Mouse (Mus musculus): ENCODE results near the gene Wdr83os. TPM values are rescaled to one million over a fixed set of nuclear protein-coding genes. Genes with fewer than 3 reads are reported as not detected.

Gene Wdr83os
- polyA plus RNA-seq, 2 experiments: 87.2 to 139 TPM

GRCm38 (mm10) chr8:85088771-85089170 lies 8.2 kb downstream of the Wdr83os start:
- Histone ChIP-seq H3K9ac (ENCODE audit: low read depth, low read length, severe bottlenecking) (no peak overlapping the region), H3K36me3 (ENCODE audit: control insufficient read depth, insufficient read depth, low read length) (peaks cover 39% of the 10 kb centered on the region), H3K27ac (replicated peaks; ENCODE audit: low read depth, low read length) (no peak overlapping the region), H3K4me1 (ENCODE audit: control insufficient read depth, insufficient read depth, low read length) (peaks cover 6% of the 10 kb centered on the region; the same call in 1 of the 2 replicates), H3K9me3 (ENCODE audit: control insufficient read depth, low read length) (no peaks in the 10 kb centered on the region), H3K4me3 (replicated peaks; ENCODE audit: low read length) (no peak overlapping the region), H3K4me2 (replicated peaks; ENCODE audit: low read depth, low read length, severe bottlenecking) (no peak overlapping the region), H3K27me3 (ENCODE audit: control insufficient read depth, insufficient read depth, low read length) (no peaks in the 10 kb centered on the region)
- no peak for ATAC-seq (ENCODE audit: low FRiP score, low read depth)
- TF ChIP-seq POLR2A (IDR thresholded peaks at IDR 0.05; ENCODE audit: borderline replicate concordance, extremely low read depth, insufficient read depth, insufficient read length): no peak
- 81% methylated on average over 2 of the region's 2 CpGs for WGBS
- no peak for DNase-seq (ENCODE audit: low spot score)

- no peak for TF ChIP-seq POLR2A (IDR thresholded peaks at IDR 0.05; ENCODE audit: borderline replicate concordance, extremely low read depth, insufficient read depth, insufficient read length)
- H3K4me1 ChIP-seq (ENCODE audit: control insufficient read depth, insufficient read depth, low read length): no peaks in the 10 kb centered on the region
- peaks cover 50% of the 10 kb centered on the region for H3K36me3 ChIP-seq (ENCODE audit: control insufficient read depth, insufficient read depth, low read length)
- no peak overlapping the region for H3K4me2 ChIP-seq (replicated peaks; ENCODE audit: low read depth, low read length, severe bottlenecking)
- no peak overlapping the region for H3K27ac ChIP-seq (replicated peaks; ENCODE audit: low read depth, low read length)
- H3K9ac ChIP-seq (ENCODE audit: low read depth, low read length, severe bottlenecking): no peak overlapping the region
- H3K9me3 ChIP-seq (ENCODE audit: control insufficient read depth, low read length): no peaks in the 10 kb centered on the region
- ATAC-seq (ENCODE audit: low FRiP score, low read depth) (no peak), DNase-seq (ENCODE audit: low spot score) (no peak)
- H3K27me3 ChIP-seq (ENCODE audit: control insufficient read depth, insufficient read depth, low read length): no peaks in the 10 kb centered on the region
- H3K4me3 ChIP-seq (replicated peaks; ENCODE audit: low read length): no peak overlapping the region
- 85% methylated on average over 11 of the region's 11 CpGs for WGBS
These were observed 10.3 kb downstream of the Wdr83os start for GRCm38 (mm10) chr8:85090856-85091255.

- WGBS: 28% methylated on average over 21 of the region's 21 CpGs
- H3K36me3 ChIP-seq (ENCODE audit: control insufficient read depth, insufficient read depth, low read length): peaks cover 54% of the 10 kb centered on the region
These were observed 11.1 kb downstream of the Wdr83os start for GRCm38 (mm10) chr8:85091526-85092090.

GRCm38 (mm10) chr8:85095051-85095450 lies 14.5 kb downstream of the Wdr83os start:
- Histone ChIP-seq H3K4me3 (replicated peaks; ENCODE audit: low read length) (no peak overlapping the region), H3K36me3 (ENCODE audit: control insufficient read depth, insufficient read depth, low read length) (peaks cover 51% of the 10 kb centered on the region), H3K27me3 (ENCODE audit: control insufficient read depth, insufficient read depth, low read length) (no peaks in the 10 kb centered on the region), H3K4me2 (replicated peaks; ENCODE audit: low read depth, low read length, severe bottlenecking) (no peak overlapping the region), H3K4me1 (ENCODE audit: control insufficient read depth, insufficient read depth, low read length) (no peaks in the 10 kb centered on the region), H3K27ac (replicated peaks; ENCODE audit: low read depth, low read length) (no peak overlapping the region), H3K9ac (ENCODE audit: low read depth, low read length, severe bottlenecking) (no peak overlapping the region), H3K9me3 (ENCODE audit: control insufficient read depth, low read length) (no peaks in the 10 kb centered on the region)
- no peak for ATAC-seq (ENCODE audit: low FRiP score, low read depth)
- DNase-seq (ENCODE audit: low spot score): no peak
- WGBS: 90% methylated on average over 13 of the region's 13 CpGs
- TF ChIP-seq POLR2A (IDR thresholded peaks at IDR 0.05; ENCODE audit: borderline replicate concordance, extremely low read depth, insufficient read depth, insufficient read length): no peak

More at GRCm38 (mm10) chr8:85091526-85092090, 11.1 kb downstream of the Wdr83os start:
- no peak overlapping the region for H3K4me3 ChIP-seq (replicated peaks; ENCODE audit: low read length)
- H3K4me1 ChIP-seq (ENCODE audit: control insufficient read depth, insufficient read depth, low read length): no peaks in the 10 kb centered on the region
- H3K27ac ChIP-seq (replicated peaks; ENCODE audit: low read depth, low read length): no peak overlapping the region
- no peaks in the 10 kb centered on the region for H3K9me3 ChIP-seq (ENCODE audit: control insufficient read depth, low read length)
- DNase-seq (ENCODE audit: low spot score) (no peak), ATAC-seq (ENCODE audit: low FRiP score, low read depth) (no peak)
- TF ChIP-seq POLR2A (IDR thresholded peaks at IDR 0.05; ENCODE audit: borderline replicate concordance, extremely low read depth, insufficient read depth, insufficient read length): no peak
- no peaks in the 10 kb centered on the region for H3K27me3 ChIP-seq (ENCODE audit: control insufficient read depth, insufficient read depth, low read length)
- H3K4me2 ChIP-seq (replicated peaks; ENCODE audit: low read depth, low read length, severe bottlenecking): no peak overlapping the region
- H3K9ac ChIP-seq (ENCODE audit: low read depth, low read length, severe bottlenecking): no peak overlapping the region

- WGBS: 93% methylated on average over 7 of the region's 7 CpGs
- DNase-seq (ENCODE audit: low spot score): no peak
These were observed 15.0 kb downstream of the Wdr83os start for GRCm38 (mm10) chr8:85095566-85095965.

More at GRCm38 (mm10) chr8:85095566-85095965, 15.0 kb downstream of the Wdr83os start:
- no peak overlapping the region for H3K27ac ChIP-seq (replicated peaks; ENCODE audit: low read depth, low read length)
- no peak overlapping the region for H3K9ac ChIP-seq (ENCODE audit: low read depth, low read length, severe bottlenecking)
- H3K36me3 ChIP-seq (ENCODE audit: control insufficient read depth, insufficient read depth, low read length): peaks cover 51% of the 10 kb centered on the region
- ATAC-seq (ENCODE audit: low FRiP score, low read depth): no peak
- no peak overlapping the region for H3K4me3 ChIP-seq (replicated peaks; ENCODE audit: low read length)
- no peak overlapping the region for H3K4me2 ChIP-seq (replicated peaks; ENCODE audit: low read depth, low read length, severe bottlenecking)
- TF ChIP-seq POLR2A (IDR thresholded peaks at IDR 0.05; ENCODE audit: borderline replicate concordance, extremely low read depth, insufficient read depth, insufficient read length): no peak
- no peaks in the 10 kb centered on the region for H3K4me1 ChIP-seq (ENCODE audit: control insufficient read depth, insufficient read depth, low read length)
- no peaks in the 10 kb centered on the region for H3K9me3 ChIP-seq (ENCODE audit: control insufficient read depth, low read length)
- H3K27me3 ChIP-seq (ENCODE audit: control insufficient read depth, insufficient read depth, low read length): no peaks in the 10 kb centered on the region
